Mouse (Mus musculus): ENCODE measurements at regions not wholly inside any gene's neighbourhood (a gene's known extent, or its start where the extent isn't known, plus 50 kb on each side); places are given as distances from the start of the nearest gene placed in this dataset.
"Not testable (repeated sequence)": the region's sequence is repeated elsewhere in the genome, so short reads cannot be mapped to it uniquely, and the experiment has no call there.

DNA sequence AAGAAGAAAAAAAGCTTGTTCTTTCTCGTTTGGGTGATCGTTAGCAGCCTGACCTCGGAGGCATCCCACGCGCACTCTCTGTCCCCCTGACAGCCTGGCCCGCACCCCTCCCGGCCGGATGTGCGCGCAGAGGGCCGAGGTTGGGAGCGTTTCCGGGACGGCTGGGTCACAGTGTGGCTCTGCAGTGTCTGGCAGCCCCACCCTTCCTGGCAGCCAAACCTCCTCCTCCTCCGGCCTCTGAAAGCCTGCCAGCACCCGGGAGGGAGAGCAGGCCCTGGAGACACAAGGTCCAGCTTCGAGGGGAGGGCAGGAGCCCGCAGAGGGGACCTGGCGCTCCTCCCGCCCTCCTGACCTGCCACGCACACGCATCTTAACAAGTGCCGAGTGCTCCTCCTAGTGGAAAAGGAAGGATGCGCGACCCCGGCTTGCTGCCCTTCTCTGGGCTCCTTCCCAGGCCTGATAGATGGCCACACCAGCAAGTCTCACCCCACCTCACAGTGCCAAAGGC lies 79.3 kb downstream of the Cpn2 start:
- Histone ChIP-seq H3K27me3 (replicated peaks) (peaks cover 7% of the 10 kb centered on the region), H3K9me3 (no peaks in the 10 kb centered on the region), H3K36me3 (replicated peaks; ENCODE audit: low read length) (no peaks in the 10 kb centered on the region), H3K4me1 (peaks cover 84% of the 10 kb centered on the region), H3K4me3 (replicated peaks) (peak overlapping the region; percentile 91)
- TF ChIP-seq GATA1 (IDR thresholded peaks at IDR 0.05; ENCODE audit: borderline replicate concordance, low read length) (no peak), FLI1 (IDR thresholded peaks at IDR 0.05; ENCODE audit: low read length) (peak; percentile 53; the same call in 1 of the 2 replicates)

DNA sequence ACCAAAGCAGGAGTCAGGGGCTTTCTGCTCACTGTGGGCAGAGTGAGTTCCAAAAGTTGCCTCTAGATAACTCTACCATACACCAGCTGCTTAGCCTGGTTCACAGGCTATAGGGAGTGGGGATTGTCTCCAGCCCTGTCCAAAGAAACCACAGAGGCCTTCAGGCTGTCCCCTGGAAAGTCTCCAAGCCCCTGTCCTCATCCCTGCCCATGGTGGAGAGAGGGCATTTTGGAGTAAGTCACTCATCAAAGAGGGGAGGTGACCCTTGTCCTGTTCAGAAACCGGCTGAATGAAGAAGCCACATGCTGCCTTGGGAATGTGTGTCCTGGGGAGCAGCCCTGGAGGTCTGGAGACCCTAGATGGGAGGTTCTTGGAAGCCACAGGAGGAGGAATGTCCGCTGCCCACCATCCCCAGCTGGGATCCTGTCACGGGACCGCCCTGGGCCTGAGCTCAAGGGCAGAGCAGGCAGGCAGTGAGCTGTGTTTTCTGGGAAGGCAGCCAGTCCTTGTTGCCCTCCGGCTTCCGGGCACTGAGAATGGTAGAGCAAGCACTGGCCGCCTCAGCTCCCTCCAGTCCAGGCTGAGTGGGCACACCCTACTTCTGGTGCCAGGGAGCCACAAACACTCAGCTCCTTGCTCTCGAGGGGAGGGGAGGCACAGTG lies 78.4 kb downstream of the Cpn2 start:
- peaks cover 15% of the 10 kb centered on the region for H3K27me3 ChIP-seq (replicated peaks)
- peaks cover 78% of the 10 kb centered on the region for H3K4me1 ChIP-seq
- H3K4me3 ChIP-seq (replicated peaks): no peak overlapping the region
- no peaks in the 10 kb centered on the region for H3K36me3 ChIP-seq (replicated peaks; ENCODE audit: low read length)
- TF ChIP-seq FLI1 (IDR thresholded peaks at IDR 0.05; ENCODE audit: low read length): no peak
- no peak for TF ChIP-seq GATA1 (IDR thresholded peaks at IDR 0.05; ENCODE audit: borderline replicate concordance, low read length)
- no peaks in the 10 kb centered on the region for H3K9me3 ChIP-seq

GRCm38 (mm10) chr16:30190351-30190750 lies 76.9 kb downstream of the Cpn2 start:
- peaks cover 72% of the 10 kb centered on the region for H3K4me1 ChIP-seq
- no peaks in the 10 kb centered on the region for H3K36me3 ChIP-seq (replicated peaks; ENCODE audit: low read length)
- no peaks in the 10 kb centered on the region for H3K9me3 ChIP-seq
- H3K27me3 ChIP-seq (replicated peaks): peaks cover 26% of the 10 kb centered on the region
- TF ChIP-seq FLI1 (IDR thresholded peaks at IDR 0.05; ENCODE audit: low read length) (no peak), GATA1 (IDR thresholded peaks at IDR 0.05; ENCODE audit: borderline replicate concordance, low read length) (no peak)
- no peak overlapping the region for H3K4me3 ChIP-seq (replicated peaks)

DNA sequence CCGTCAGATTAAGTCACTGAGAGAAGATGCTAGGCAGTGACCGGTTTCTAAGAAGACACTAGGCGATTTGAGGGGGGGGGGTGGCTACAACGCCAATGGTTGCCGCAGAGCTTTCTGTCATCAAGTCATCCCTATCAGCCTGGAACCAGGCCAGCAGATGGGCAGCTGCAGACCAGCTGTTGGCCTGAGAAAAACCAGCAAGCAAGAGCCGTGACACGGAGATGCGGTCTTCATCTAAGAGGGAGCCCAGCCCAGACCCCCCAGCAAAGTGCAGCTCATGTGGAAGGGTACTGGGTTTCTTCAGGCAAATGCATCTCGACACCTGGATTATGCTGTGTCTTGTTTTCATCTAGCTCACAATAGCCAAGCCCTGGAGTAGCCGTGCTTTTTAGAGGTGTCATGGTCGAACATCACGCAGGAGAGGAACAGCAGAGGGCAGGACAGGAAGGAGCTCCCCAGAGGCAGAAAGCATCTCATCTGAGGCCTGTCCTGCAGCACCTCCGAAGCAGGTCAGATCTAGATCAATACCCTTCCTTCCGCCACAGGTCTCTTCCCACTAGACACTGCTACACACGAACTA lies 76.3 kb downstream of the Cpn2 start:
- Histone ChIP-seq H3K36me3 (replicated peaks; ENCODE audit: low read length) (no peaks in the 10 kb centered on the region), H3K4me3 (replicated peaks) (no peak overlapping the region), H3K27me3 (replicated peaks) (peaks cover 26% of the 10 kb centered on the region), H3K4me1 (peaks cover 69% of the 10 kb centered on the region), H3K9me3 (no peaks in the 10 kb centered on the region)
- TF ChIP-seq FLI1 (IDR thresholded peaks at IDR 0.05; ENCODE audit: low read length) (no peak), GATA1 (IDR thresholded peaks at IDR 0.05; ENCODE audit: borderline replicate concordance, low read length) (no peak)

DNA sequence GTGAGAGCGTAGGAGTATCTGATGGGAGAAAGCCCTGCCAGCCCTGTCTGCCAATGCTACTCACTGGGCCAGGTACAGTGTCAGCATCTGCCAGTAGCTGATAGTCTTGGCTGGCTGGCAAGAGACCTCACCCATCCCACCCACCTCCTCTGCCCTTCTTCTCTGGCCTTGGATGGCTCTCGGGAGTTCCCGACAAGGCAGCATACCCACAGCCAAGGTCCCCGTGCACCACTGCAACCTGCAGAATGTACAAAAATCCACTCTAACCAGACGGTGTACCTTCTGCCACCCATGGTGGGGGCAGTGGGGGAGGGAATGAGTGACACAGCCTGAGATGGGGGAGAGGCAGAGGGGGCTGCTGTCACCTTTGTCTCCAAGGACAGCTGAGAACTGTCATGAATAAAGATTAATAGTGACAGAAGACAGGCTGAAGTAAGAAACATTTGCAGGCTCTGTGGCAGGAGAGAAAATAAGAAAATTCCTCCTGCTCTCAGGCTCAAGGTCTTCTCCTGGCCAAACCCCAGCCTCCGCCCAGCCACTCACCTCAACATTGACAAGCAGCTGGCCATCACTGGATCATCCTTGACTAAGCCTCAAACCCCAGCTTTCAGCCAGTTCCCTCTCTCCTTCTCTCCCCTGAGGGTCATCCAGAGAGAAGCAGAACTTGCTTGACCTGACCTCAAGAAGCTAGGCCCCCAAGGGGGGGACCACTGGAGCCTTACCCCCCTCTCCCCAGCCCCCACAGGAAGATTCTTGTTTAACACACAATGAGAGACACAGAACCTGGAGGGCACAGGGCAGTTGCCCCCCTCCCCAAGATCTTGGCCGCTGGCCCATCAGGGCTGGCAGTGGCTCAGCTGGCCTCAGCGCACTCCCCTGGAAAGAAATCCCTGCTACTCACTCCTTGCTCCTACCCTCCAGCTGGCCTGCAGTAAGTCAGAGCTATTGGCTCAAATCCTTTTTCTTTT lies 73.7 kb downstream of the Cpn2 start:
- H3K27me3 ChIP-seq (replicated peaks): peaks cover 29% of the 10 kb centered on the region
- H3K4me1 ChIP-seq: peaks cover 43% of the 10 kb centered on the region
- peaks cover 4% of the 10 kb centered on the region for H3K9me3 ChIP-seq
- no peaks in the 10 kb centered on the region for H3K36me3 ChIP-seq (replicated peaks; ENCODE audit: low read length)
- H3K4me3 ChIP-seq (replicated peaks): no peak overlapping the region
- TF ChIP-seq GATA1 (IDR thresholded peaks at IDR 0.05; ENCODE audit: borderline replicate concordance, low read length): no peak
- TF ChIP-seq FLI1 (IDR thresholded peaks at IDR 0.05; ENCODE audit: low read length): no peak

DNA sequence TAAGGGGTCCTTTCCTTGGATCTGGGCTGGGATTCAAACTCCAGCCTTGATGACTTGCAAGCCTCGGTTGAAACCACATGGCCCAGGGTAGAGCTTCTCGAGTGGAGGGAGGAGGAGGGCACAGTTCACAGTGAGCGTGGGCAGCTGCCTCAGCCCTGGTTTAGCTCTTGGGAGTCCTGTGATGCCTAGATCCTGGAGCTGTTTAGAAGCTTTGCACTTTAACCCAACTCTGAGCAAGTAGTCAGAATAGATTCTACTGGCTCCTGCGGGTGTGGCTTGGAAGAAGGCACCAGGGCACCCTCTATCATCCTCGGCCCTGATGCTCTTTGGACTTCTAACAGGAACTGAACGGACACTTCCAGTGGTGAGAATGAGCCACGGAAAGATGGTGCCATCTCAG lies 72.5 kb downstream of the Cpn2 start:
- Histone ChIP-seq H3K27me3 (replicated peaks) (peaks cover 34% of the 10 kb centered on the region), H3K4me1 (peaks cover 34% of the 10 kb centered on the region), H3K9me3 (peaks cover 14% of the 10 kb centered on the region), H3K36me3 (replicated peaks; ENCODE audit: low read length) (no peaks in the 10 kb centered on the region), H3K4me3 (replicated peaks) (no peak overlapping the region)
- TF ChIP-seq FLI1 (IDR thresholded peaks at IDR 0.05; ENCODE audit: low read length) (no peak), GATA1 (IDR thresholded peaks at IDR 0.05; ENCODE audit: borderline replicate concordance, low read length) (no peak)

DNA sequence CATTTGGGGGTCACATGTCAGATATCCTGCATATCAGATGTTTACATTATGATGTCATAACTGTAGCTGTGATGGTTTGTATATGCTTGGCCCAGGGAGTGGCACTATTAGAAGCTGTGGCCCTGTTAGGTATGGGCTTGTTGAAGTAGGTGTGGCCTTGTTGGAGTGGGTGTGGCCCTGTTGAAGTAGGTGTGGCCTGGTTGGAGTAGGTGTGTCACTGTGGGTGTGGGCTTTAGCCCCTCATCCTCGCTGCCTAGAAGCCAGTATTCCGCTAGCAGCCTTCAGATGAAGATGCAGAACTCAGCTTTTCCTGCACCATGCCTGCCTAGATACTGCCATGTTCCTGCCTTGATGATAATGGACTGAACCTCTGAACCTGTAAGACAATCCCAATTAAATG lies 71.4 kb downstream of the Cpn2 start:
- H3K36me3 ChIP-seq (replicated peaks; ENCODE audit: low read length); H3K4me3 ChIP-seq (replicated peaks): not testable (repeated sequence)
- H3K9me3 ChIP-seq: peaks cover 23% of the 10 kb centered on the region
- peaks cover 28% of the 10 kb centered on the region for H3K4me1 ChIP-seq
- H3K27me3 ChIP-seq (replicated peaks): peaks cover 36% of the 10 kb centered on the region

DNA sequence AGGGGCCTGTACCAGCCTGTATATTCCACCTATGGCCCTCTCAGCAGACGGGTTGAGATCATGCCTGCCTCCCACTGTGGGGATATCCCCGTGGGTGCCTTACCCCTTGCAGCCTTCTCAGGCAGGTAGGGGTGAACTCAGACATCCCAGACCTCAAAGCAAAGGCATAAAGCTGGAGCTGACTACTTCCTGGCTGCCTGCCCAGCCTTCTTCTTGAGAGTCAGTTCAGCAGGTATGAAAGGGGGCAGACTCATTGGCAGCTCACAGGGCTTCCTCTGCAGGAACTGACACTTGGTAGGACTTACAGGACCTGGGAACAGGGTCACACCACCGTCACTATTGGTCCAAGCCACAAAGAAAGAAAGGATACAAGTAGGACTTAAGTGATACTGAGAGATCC lies 69.9 kb downstream of the Cpn2 start:
- H3K27me3 ChIP-seq (replicated peaks): peaks cover 32% of the 10 kb centered on the region
- TF ChIP-seq FLI1 (IDR thresholded peaks at IDR 0.05; ENCODE audit: low read length) (no peak), GATA1 (IDR thresholded peaks at IDR 0.05; ENCODE audit: borderline replicate concordance, low read length) (no peak)
- no peak overlapping the region for H3K4me3 ChIP-seq (replicated peaks)
- H3K4me1 ChIP-seq: peaks cover 15% of the 10 kb centered on the region
- no peaks in the 10 kb centered on the region for H3K36me3 ChIP-seq (replicated peaks; ENCODE audit: low read length)
- peaks cover 25% of the 10 kb centered on the region for H3K9me3 ChIP-seq

DNA sequence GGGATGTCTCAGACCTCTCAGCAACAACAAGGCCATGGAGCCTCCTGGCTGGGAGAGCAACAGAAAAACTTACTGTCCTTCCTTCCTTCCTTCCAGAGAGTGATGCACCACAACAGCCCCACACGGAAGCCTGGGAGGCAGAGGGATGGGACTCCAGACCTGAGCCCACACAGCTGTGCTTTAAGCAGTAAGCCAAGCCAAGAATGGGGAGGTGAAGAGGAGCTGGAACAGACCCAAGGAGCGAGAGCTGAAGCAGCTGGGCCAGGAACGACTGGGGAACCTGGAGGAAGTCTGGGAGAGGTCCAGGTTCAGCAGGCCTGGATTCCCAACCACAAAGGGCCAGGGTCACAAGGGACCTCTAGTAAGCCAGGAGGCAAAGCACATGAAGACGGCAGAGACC lies 67.5 kb downstream of the Cpn2 start:
- Histone ChIP-seq H3K36me3 (replicated peaks; ENCODE audit: low read length) (no peaks in the 10 kb centered on the region), H3K4me3 (replicated peaks) (no peak overlapping the region), H3K9me3 (peaks cover 28% of the 10 kb centered on the region), H3K4me1 (peaks cover 14% of the 10 kb centered on the region), H3K27me3 (replicated peaks) (peaks cover 21% of the 10 kb centered on the region)
- no peak for TF ChIP-seq GATA1 (IDR thresholded peaks at IDR 0.05; ENCODE audit: borderline replicate concordance, low read length)

DNA sequence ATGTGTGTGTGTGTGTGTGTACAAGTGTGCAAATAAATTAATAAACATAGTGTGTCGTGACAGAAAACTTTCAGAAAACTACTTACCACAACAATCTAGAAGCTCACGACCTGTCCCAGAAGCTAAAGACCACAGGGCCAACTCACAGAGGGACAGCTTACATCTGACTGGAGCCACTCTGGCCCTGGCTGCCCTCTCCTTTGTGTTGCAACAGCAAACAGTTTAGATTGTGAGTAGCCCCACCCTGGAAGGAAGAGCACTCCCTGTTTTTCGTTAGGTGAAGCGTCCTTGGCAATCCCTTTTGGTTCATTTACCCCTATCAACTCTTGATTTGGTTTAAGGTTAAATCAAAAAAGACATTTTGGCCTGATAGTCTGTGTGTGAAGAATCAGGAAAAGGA lies 63.2 kb downstream of the Cpn2 start:
- TF ChIP-seq GATA1 (IDR thresholded peaks at IDR 0.05; ENCODE audit: borderline replicate concordance, low read length): no peak
- no peak for TF ChIP-seq FLI1 (IDR thresholded peaks at IDR 0.05; ENCODE audit: low read length)
- H3K27me3 ChIP-seq (replicated peaks): peaks cover 28% of the 10 kb centered on the region
- peaks cover 6% of the 10 kb centered on the region; the same call in 1 of the 2 replicates for H3K4me1 ChIP-seq
- no peak overlapping the region for H3K4me3 ChIP-seq (replicated peaks)
- H3K36me3 ChIP-seq (replicated peaks; ENCODE audit: low read length): no peaks in the 10 kb centered on the region
- H3K9me3 ChIP-seq: peaks cover 23% of the 10 kb centered on the region

All from megakaryocyte, embryonic 14.5 days (primary cell).